Mouse (Mus musculus) monocyte, adult 2 months (primary cell): ENCODE data around the gene Serpina12.

Source experiments
- DNase-seq, 2 experiments: peaks; one replicate each; pipeline ENCODE4 v3.0.0; 2022; ENCODE audit warnings: low spot score in 2 of 2, low read depth in 1 of 2

Serpina12 gene

GRCm38 (mm10) chr12:104004689-104005088 is 39.6 kb downstream of the Serpina12 start:
- no peak for DNase-seq

- no peak for DNase-seq
These were observed 41.0 kb downstream of the Serpina12 start for GRCm38 (mm10) chr12:104003238-104003612.

- DNase-seq, result no peak
These were observed 41.5 kb downstream of the Serpina12 start for GRCm38 (mm10) chr12:104002569-104003237.

- no peak for DNase-seq
These were observed 43.6 kb downstream of the Serpina12 start for GRCm38 (mm10) chr12:104000594-104000993.

- DNase-seq, result no peak
These were observed 44.6 kb downstream of the Serpina12 start for GRCm38 (mm10) chr12:103999611-104000010.

GRCm38 (mm10) chr12:103996513-103996912 is 47.7 kb downstream of the Serpina12 start:
- no peak for DNase-seq

- no peak for DNase-seq
These were observed 48.8 kb downstream of the Serpina12 start for GRCm38 (mm10) chr12:103995292-103996072.

GRCm38 (mm10) chr12:103992945-103993344 is 51.3 kb downstream of the Serpina12 start:
- DNase-seq, result no peak

GRCm38 (mm10) chr12:103989857-103990256 is 54.4 kb downstream of the Serpina12 start, which contains the start of gene Serpina11:
Serpina11 (minus strand) TSS chr12:103989957.
- no peak for DNase-seq

GRCm38 (mm10) chr12:103989514-103989767 is 54.8 kb downstream of the Serpina12 start:
- DNase-seq, result no peak

- no peak for DNase-seq
These were observed 55.3 kb downstream of the Serpina12 start for GRCm38 (mm10) chr12:103988754-103989513.

GRCm38 (mm10) chr12:103985868-103986267 is 58.4 kb downstream of the Serpina12 start:
- DNase-seq, result no peak

GRCm38 (mm10) chr12:103984935-103985334 is 59.3 kb downstream of the Serpina12 start:
- DNase-seq, result no peak

- DNase-seq, result no peak
These were observed 62.4 kb downstream of the Serpina12 start for GRCm38 (mm10) chr12:103981646-103982360.
